Mouse (Mus musculus) spleen, adult 2 months (tissue): ENCODE measurements around the gene Pomt1. TPM values are rescaled to one million over a fixed set of nuclear protein-coding genes. Genes with fewer than 3 reads are reported as not detected.

ENCODE experiments used
- DNase-seq, 2 experiments: peaks; one replicate each; pipeline versions ENCODE4 v3.0.0 to v3.0.0-alpha.2; 2012 to 2021; ENCODE audit warnings: low spot score in 2 of 2, low read depth in 1 of 2
- H3K27ac ChIP-seq: fragments of 200-500 bp; 2 replicates; pipeline ENCODE4 v1.5.1; 2012; ENCODE audit warnings: low read length, inconsistent platforms; ENCODE audit not compliant: insufficient read depth
- H3K27me3 ChIP-seq: fragments of 200-500 bp; 2 replicates; pipeline ENCODE4 v1.6.1; 2012; ENCODE audit warnings: mild to moderate bottlenecking, moderate library complexity, low read length, inconsistent platforms; ENCODE audit not compliant: control insufficient read depth, insufficient read depth
- H3K36me3 ChIP-seq: fragments of 200-500 bp; 2 replicates; pipeline ENCODE4 v1.6.1; 2012; ENCODE audit warnings: mild to moderate bottlenecking, low read length, inconsistent platforms; ENCODE audit not compliant: control insufficient read depth, insufficient read depth
- H3K4me1 ChIP-seq: fragments of 200-500 bp; 2 replicates; pipeline ENCODE4 v1.6.1; 2011; ENCODE audit warnings: inconsistent platforms; ENCODE audit not compliant: control insufficient read depth, insufficient read depth, insufficient read length
- H3K4me3 ChIP-seq: fragments of 200-500 bp; 2 replicates; pipeline ENCODE4 v1.5.1; 2011; ENCODE audit warnings: mild to moderate bottlenecking, inconsistent platforms; ENCODE audit not compliant: insufficient read depth, insufficient read length; ENCODE audit errors: extremely low read depth
- CTCF ChIP-seq: fragments of 200-500 bp; IDR thresholded peaks from 2 replicates; pipeline ENCODE4 v1.5.1; 2011; ENCODE audit warnings: mild to moderate bottlenecking, inconsistent platforms; ENCODE audit not compliant: insufficient read depth, insufficient read length, insufficient replicate concordance; ENCODE audit errors: extremely low read depth
- POLR2A ChIP-seq: fragments of 200-500 bp; IDR thresholded peaks from 2 replicates; pipeline ENCODE4 v1.6.1; 2011; ENCODE audit warnings: low read depth, low read length, inconsistent platforms
- WGBS: fragments of 180-500 bp; shearing (Covaris S2); methylation state at CpG from one replicate; pipeline ENCODE4 v1.1.7; 2018; 5-methylcytosine and 5-hydroxymethylcytosine counted together
- polyA plus RNA-seq: library from polyadenylated mRNA; depleted of rRNA; stranded (reverse); fragments of >200 nt; gene quantifications from 2 replicates; pipeline ENCODE4 v1.2.3, GENCODE M21; 2012

Gene Pomt1
- polyA plus RNA-seq, 1 experiment: 13.7 TPM

DNA sequence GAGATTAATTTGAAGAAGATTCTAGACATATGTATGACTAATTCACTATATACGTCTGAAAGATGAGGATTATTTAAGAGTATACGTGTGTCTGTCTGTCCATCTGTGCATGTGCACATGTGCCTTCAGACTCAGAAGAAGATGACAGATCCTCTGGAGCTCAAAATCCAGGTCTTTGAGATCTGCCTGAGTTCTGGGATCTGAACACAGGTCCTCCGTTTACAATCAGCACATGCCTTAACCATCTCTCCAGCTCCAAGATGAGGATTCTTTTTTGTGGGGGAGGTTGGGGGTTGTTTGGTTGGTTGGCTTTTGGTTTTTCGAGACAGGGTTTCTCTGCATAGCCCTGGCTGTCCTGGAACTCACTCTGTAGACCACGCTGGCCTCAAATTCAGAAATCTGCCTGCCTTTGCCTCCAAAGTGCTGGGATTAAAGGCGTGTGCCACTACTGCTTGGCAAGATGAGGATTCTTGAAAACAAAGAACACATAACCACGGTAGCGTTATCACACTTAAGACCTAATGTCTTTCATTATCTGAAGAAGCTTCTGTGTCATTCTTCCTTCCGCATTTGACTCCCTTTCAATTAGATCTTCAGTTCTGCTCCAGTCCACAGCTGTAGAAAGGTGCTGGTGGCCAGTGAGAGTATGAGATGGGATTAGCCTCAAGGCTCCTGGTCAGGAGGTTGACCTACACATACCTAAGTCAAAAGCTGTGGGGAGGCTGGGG is 2.5 kb downstream of the Pomt1 start:
- WGBS: 91% methylated on average over 9 of the region's 9 CpGs
- H3K27me3 ChIP-seq: no peaks in the 10 kb centered on the region
- DNase-seq: no peak
- H3K36me3 ChIP-seq: no peaks in the 10 kb centered on the region
- H3K27ac ChIP-seq: no peak overlapping the region
- H3K4me3 ChIP-seq: no peak overlapping the region
- TF ChIP-seq CTCF (no peak), POLR2A (no peak)
- peaks cover 3% of the 10 kb centered on the region; the same call in 1 of the 2 replicates for H3K4me1 ChIP-seq

DNA sequence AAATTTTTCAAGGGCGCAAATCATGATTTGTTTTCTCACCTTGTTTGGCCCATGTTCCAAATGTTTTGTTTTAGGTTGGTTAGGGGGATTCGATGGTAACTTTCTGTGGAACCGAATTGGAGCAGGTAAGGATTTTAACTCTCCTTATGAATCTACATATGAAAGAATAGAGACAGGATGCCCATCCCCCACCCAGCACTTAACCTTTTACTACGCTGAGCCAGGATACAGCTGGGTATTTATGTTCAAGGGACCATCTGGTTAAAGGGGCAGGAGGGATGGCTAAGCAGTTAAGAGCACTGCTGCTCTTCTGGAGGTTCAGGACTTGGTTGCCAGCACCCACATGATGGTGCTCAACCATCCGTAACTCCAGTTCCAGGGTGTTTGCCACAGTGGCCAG is 4.2 kb downstream of the Pomt1 start:
- no peaks in the 10 kb centered on the region for H3K27me3 ChIP-seq
- TF ChIP-seq POLR2A (no peak), CTCF (no peak)
- 86% methylated on average over 5 of the region's 5 CpGs for WGBS
- H3K4me1 ChIP-seq: no peaks in the 10 kb centered on the region
- no peak for DNase-seq
- H3K27ac ChIP-seq: no peak overlapping the region
- peaks cover 2% of the 10 kb centered on the region; the same call in 1 of the 2 replicates for H3K36me3 ChIP-seq
- H3K4me3 ChIP-seq: no peak overlapping the region

DNA sequence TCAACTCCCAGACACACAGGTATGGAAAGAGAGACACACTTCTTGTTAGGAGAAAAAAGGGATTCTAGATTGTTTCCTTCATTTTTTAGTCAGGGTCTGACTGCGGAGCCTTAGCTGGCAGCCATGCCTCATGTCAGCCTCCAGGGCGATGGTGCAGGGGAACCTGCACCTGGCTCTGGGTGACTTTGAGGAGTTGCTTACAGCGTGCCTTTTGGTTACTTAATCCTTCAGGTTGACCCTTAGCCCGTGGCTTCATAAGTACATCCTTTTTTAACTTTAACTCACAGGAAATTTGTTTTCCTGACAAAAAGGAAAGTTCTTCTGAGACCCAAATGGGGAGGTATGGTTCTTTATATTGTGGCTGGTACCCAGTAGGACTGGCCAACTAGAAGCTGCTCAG is 6.6 kb downstream of the Pomt1 start:
- no peak overlapping the region for H3K4me3 ChIP-seq
- 85% methylated on average over 4 of the region's 4 CpGs for WGBS
- H3K4me1 ChIP-seq: no peaks in the 10 kb centered on the region
- TF ChIP-seq CTCF (no peak), POLR2A (no peak)
- peaks cover 3% of the 10 kb centered on the region; the same call in 1 of the 2 replicates for H3K36me3 ChIP-seq
- no peak overlapping the region for H3K27ac ChIP-seq
- H3K27me3 ChIP-seq: no peaks in the 10 kb centered on the region
- no peak for DNase-seq

- H3K27ac ChIP-seq: no peak overlapping the region
- H3K4me1 ChIP-seq: no peaks in the 10 kb centered on the region
- TF ChIP-seq CTCF (no peak), POLR2A (no peak)
- H3K36me3 ChIP-seq: peaks cover 10% of the 10 kb centered on the region; the same call in 1 of the 2 replicates
- H3K27me3 ChIP-seq: no peaks in the 10 kb centered on the region
- no peak overlapping the region for H3K4me3 ChIP-seq
- 81% methylated on average over 4 of the region's 4 CpGs for WGBS
- no peak for DNase-seq
Measured at GRCm38 (mm10) chr2:32246741-32247140, 10.4 kb downstream of the Pomt1 start.

DNA sequence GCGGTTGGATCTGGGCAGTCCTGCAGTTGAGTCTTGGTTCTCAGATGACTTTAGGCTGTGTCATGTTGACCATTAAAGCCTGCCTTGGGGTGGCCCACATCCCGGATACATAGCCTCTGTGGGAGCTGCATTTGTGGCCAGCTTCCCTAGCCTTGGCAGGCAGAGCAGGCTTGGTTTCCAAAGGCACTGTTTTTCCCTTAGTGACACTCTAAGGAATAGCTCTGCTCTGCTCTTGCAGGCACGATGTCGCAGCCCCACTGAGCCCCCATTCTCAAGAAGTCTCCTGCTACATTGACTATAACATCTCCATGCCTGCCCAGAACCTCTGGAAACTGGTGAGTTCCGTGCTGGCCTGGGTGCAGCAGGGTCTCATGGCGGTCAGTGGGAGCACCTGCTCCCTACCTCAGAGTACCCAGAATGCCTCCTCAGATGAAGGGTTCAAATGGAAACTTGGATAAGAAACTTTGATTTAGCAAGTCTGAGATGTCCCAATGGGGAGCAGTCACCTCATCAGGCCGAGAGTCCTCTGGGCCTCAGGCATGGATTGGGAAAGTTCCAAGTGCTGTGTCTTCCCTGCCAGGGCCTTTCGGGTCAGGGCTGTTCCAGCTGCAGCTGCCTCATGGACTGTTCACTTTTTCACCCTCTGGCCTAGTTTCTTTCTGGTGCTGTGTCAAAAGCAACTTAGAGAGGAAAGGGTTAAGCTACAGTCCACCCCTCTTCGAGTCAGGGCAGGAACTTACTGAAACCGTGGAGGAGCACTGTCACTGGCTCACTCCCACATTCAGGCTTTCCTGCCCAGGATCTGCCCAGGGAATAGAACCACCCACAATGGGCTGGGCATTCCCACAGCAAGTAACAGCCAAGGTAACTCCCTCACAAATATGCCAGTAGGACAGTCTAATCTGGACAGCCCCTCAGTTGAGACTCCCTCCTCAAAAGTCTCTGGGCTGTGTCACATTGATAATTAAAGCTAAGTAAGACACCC is 12.3 kb downstream of the Pomt1 start:
- TF ChIP-seq CTCF: no peak
- TF ChIP-seq POLR2A: no peak

GRCm38 (mm10) chr2:32251791-32252527 is 15.6 kb downstream of the Pomt1 start:
- TF ChIP-seq CTCF: no peak
- no peak for TF ChIP-seq POLR2A
- H3K36me3 ChIP-seq: peaks cover 30% of the 10 kb centered on the region
- WGBS: 89% methylated on average over 12 of the region's 12 CpGs

More for the DNA sequence above, 12.3 kb downstream of the Pomt1 start:
- Histone ChIP-seq H3K4me1 (no peaks in the 10 kb centered on the region), H3K4me3 (no peak overlapping the region), H3K27ac (no peak overlapping the region), H3K27me3 (no peaks in the 10 kb centered on the region), H3K36me3 (peaks cover 18% of the 10 kb centered on the region; the same call in 1 of the 2 replicates)
- no peak for DNase-seq
- 81% methylated on average over 10 of the region's 10 CpGs for WGBS

More at GRCm38 (mm10) chr2:32251791-32252527, 15.6 kb downstream of the Pomt1 start:
- no peak overlapping the region for H3K27ac ChIP-seq
- no peaks in the 10 kb centered on the region for H3K4me1 ChIP-seq
- no peaks in the 10 kb centered on the region for H3K27me3 ChIP-seq
- no peak overlapping the region for H3K4me3 ChIP-seq
- DNase-seq: no peak
